Mouse (Mus musculus): Measurements from ENCODE around the gene Col27a1.

Gene Col27a1

DNA sequence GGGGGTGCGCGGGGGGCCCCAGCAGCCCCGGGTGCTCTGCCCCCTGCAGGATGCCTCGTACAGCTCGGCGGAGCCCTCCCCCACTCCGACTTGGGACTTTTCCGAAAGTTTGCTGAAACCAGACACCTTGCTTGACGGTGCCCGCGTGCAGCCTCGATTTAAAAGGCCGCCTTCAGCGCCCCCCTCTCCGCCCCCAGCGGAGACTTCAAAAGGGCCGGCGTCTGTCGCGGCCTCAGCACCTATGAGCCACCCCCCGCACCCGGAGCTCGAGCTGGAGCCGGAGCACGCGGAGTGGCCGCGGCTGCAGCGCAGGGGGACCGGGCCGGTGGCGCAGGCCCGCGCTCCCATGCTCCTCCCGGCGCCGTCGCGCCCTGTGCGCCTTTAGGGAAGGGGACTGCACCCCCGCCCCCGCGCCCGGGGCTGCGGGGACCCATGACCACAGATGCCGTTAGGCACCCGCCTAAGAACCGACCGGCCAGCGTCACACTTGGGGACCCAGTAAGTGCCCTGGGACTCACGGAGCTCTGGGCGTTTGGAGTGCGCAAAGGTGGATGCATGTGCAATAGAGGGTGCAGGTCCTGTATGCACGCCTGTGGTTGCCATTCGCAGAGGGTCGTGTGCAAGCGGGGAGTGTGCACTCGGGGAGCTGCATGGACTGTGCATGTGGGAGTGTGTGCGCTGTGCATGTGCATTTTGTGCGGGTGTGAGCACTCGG is at the start of gene Col27a1:
Gene Col27a1, plus strand, starts transcription at position 98 of the 715 bp plus-strand sequence.
- no peak for DNase-seq

DNA sequence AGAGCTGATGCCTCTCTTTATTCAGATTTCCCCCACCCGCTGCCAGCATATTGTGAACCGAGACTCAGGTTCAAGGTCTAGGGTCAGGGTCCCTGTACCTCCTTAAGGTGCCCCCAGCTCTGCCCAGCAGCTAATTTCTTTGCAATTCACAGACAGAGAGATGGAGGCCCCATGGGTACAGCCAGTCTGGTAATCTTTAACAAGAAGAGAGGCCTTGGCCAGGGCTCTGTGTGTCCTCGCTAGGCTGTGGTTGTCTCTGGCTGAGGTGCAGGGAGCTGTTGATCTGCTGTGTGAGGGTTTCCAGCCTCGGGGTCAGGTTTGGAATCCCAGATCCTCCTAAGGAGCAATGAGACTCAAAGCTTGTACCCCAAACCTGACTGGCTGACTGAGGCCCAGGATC is 48.2 kb upstream of the Col27a1 start:
- no peak for DNase-seq

DNA sequence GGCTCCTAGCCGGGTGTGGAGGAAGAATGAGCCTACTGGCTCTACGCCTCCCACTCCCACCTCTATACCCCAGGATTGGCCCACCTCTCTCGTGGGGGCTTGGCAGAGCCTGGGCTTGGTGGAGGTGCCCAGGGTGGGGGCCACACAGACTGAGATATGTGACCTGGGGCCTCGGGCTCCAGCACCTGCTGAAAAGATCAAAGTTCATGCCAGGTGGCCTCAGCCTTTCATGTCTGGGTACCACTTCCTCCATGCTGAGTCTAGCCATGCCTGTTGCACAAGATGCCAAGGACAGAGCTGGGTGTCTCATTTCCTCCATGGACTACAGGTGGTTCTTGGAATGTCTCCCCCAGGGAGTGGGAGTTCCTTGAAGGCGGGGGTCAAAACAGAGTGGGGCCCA is 47.5 kb upstream of the Col27a1 start:
- DNase-seq, result no peak

DNA sequence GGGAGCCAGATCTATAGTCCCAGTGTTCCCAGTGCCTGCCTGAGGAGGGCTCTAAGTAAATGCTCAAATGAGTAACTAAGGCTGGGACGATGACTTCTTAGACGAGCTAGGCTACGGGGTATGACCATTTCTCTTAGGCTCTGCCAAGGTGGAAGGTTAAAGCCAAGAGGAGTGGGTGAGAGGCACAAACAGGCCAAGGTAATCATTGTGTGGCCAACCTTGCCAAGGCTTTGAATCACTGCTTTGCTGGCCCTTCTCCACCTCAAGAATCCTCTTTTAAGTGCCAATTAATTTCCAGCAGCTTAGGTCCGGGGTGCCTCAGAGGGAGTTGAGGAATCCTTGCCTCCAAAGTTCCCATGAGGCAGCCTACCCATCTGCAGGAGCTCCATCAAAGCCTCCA is 43.7 kb upstream of the Col27a1 start:
- DNase-seq, result no peak

DNA sequence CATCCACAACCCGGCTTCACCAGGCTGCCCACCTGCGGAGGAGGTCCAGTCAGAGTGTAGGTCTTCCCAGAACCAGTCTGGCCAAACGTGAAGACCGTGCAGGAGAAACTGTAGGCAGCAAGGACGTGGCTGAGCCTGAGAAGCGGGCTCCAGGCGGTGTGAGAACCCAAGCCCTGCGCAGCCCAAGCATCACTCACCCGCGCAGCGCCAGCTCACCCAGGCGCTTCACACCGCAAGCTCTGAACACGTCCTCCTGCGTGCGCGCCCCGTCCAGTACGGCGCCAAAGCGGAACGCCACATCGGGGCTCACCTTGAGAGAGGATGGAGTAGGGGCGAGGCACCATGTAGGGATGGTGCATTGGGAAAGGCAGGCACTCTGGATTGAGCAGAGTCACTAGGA is 42.7 kb upstream of the Col27a1 start:
- DNase-seq, result no peak

DNA sequence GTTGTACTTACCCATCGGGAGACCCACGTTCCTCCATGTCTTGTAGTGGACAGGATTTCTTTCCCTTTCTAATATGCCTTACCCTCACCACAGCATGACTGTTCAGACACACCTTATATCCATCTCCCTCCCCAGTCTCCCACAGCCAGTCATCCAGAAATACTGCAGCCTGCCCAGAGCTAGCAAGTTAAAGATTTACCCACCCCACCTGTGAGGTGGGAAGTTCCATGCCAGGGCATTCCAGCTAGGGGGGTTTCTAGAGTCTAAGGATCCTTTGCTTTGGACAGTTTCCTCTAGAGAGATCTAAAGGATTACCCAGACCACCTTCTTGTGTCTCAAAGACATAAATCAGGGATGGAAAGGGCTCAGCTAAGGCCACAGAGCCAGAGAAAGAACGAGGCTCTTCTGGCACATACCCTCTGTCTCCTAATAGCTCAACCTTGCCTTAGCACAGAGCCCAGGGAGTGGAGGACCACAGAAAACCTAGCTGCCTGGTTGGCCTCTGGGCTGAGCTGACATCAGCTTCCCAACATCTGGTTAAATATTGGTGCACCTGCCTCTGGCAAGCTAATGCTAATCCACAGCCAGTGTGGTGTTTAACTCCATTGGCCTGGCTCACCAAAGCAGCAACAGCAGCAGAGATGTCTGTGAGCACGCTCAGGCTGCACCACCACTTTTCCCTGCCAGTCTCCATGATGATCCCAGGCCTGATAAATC is 41.7 kb upstream of the Col27a1 start, which contains the start of gene Kif12:
Gene Kif12, minus strand, starts transcription at position 163 of the 717 bp plus-strand sequence.
- no peak for DNase-seq

DNA sequence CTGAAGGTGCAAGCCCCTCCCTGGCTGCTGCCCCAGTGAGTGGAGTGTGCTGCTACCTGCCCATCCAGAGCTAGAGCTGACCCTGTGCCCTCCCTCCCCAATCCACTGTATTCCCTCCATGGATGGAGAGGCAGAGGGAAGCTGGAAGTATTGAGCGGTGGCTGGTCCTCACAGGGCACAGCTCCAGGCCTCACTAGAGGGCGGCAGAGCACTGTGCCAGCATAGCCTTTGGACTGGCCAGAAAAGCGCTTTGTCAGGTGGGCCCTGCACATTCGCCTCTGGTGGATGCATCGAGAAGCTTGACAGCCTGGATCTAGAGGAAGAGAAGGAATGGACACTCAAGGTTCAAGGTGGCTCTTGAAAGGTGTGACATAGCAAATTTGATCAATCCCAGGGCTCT is 32.2 kb upstream of the Col27a1 start:
- peak; percentile 89 for DNase-seq

DNA sequence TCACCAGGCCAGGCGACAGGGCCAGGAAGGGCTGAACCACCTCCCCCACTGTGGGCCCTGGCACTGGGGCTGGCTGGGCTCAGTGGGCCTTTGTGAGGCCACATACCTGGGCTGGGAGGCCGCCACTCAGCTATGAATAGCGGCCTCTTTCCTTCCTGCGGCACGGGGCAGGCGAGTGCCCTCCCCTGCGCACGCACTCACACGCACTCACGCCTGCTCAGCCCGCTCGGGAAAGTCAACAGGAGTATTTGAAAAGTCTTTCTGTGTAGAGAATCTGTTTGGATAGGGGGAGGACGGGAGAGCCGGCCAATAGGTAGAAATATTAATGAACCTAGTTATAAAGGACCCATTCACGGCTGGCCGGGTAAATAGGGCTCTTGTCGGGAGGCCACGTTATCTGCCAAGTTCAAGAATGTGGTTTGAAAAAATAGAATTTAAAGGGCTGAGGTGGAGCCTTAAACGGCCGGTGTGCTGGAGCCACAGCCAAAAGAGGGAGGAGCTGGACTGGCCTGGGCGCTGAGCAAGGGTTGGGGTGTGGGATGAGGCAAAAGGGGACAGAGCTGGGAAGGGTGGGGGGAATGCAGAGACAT is 27.4 kb upstream of the Col27a1 start:
- DNase-seq, result no peak

DNA sequence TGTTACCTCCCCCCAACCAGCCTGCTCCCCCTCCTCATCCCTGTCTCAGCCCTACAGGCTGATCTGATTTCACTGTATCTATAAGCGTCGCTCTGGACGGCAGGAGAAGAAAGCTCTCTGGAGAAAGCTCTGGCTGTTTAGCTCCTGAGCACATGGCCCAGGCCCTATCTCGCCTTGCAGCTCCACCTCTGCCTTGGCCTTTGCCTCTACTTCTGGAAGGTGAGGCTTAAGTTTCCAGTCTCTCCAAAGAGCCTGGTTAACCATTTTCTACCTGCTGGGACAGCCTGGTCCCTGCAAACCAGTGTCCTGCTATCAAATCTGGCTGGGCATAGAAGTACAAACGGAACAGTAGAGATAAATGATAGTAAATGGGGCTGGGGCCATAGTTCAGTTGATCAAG is 22.2 kb upstream of the Col27a1 start:
- no peak for DNase-seq

DNA sequence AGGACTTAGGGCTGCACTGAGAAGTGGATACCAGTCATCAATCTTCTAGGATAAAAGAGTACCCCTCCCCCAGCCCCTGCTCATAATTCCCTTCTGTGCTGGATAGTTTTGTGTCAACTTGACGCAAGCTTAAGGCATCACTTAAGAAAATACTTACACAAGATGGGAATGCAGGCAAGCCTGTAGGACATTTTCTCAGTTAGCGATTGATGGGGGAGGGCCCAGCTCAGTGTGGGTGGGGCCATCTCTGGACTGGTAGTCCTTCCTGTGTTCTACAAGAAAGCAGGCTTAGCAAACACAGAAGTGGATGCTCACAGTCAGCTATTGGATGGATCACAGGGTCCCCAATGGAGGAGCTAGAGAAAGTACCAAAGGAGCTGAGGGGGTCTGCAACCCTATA is 19.4 kb upstream of the Col27a1 start:
- DNase-seq, result no peak

DNA sequence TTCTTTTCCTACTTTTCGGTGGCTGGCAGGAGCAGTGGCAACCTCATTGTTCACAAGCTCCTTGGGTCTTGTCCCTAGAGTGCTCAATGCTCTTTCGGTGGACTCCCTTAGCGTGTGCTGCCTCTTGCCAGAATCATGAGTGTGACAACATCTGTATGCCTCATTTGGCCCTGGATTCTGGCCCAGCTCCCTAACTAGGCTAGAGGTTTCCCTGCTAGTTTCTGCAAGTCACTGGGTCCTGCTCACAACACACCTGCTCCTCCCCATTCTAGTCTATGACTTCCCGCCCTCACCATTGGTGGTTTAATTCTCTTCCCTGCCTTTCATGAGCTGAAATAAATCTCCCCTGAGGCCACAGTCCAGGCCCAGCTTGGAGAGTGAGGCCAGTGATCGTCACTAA is 14.4 kb upstream of the Col27a1 start:
- DNase-seq, result peak; percentile 94

DNA sequence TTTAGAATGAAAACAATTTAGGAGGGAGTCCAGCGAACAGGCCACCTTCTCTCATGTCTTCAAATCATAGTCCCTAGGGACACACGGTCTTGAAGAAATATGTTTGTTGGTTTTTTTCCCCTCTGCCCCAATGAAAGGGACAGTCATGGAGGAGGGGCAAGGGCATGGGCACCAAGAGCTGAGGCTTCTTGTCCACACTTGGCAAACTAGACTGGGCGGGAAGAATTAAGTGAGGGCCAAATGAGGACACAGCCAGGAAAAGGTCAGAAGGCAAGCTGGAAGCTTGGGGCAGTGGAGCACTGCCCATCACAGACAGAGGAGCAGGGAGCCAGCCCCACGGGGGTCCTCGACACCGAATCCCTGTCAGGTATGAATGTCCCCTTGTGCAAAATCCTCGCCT is 9.9 kb upstream of the Col27a1 start:
- no peak for DNase-seq

DNA sequence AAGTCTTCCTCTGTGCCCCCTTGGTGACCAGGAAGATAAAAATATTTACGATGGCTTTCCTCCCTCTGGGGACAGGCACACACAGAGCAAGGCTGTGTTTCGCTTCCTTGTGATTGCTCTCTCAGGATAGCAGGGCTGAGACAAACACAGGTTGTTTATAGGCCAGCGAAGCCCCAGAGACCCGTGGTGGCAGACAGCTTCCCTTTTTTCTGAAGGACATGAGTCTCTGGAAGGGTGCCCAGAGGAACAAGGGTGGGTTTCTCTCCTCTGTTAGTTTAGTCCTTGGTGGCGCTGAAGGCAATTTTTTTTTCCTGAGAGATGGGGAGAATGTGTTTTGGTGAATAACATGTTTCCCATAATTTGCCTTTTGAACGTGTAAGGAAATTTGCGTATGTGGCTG is 8.2 kb upstream of the Col27a1 start:
- peak; percentile 93 for DNase-seq

DNA sequence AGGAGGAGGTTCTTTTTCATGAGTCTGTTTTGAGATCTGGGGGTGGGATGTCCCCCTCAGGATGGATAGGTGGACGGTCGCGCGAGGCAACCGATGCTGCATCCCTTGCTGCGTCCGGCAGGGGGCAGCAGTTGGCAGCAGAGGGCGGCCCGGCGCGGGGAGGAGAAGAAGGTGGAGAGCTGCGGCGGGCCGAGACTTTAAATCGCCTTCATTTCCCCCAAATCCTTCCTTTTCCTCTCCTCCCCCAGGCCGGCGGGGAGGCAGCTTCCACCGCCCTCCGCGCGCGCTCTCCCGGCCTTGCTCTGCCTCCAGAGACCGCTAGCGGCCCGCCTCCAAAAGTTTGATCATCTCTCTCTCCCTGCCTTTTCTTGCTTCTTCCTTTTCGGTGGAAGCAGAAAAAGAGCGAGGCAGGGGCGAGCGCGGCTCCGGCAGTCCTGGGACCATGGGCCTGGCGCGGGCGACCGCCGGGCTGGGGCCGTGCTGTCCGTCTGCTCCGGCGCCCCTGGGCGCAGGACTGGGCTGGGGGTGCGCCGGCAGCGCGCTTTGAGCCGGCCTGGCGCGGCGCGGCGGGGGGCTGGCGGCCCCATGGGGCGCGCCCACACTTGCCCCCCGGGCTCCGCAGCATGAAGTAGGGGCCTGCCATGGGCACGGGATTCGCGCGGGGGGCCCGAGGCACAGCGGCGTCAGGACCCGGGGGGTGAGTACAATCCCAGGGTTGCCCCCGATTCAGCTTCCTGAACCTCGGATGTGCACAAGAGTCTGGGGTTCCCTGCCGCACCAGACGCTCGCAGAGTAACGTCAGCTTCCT is 1.6 kb downstream of the Col27a1 start:
- peak; percentile 97 for DNase-seq

DNA sequence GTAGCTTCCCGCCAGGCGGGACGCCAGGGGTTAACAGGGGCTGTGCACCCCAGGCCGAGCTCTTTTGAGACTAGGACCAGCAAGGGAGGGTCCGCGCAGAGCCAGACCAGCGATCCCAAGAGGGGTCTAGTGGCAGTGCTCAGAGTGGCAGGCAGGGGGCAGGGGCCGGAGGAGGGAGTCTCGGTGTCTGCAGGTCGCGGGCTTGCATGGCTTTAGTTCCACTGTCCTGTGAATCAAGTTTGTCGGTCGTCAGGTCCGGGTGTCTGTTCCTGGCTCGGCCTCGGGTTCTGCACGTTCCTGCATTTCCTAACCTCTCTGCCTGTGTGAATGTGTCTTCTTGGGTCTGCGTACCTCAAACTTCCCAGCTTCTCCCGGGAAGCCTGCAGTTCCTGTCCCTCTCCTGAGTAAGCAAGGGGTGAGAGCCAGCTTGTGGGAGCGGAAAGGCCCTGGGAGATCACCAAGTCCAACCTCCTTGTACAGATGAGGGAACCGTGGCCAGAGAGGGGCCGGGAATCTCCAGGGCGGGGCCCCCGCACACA is 2.3 kb downstream of the Col27a1 start:
- no peak for DNase-seq

DNA sequence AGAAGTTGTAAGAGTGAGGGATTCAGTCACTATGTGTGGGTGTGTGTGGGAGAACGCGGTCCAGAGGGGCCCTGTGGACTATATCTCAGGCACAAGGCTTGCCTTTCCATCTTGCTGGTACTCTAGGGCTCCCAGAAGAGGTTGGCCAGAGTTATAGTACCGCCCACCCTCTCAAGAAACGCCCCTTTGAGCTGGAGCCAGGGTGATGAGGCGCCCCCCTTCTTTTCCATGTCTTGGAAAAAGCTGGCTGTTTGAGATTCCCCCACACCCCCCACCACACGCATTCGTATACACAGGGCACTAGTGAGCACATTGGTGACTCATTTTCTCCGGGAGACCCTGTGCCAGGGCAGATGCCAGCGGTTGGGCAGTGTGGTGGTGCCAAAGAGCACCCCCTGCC is 2.8 kb downstream of the Col27a1 start:
- peak; percentile 96 for DNase-seq

DNA sequence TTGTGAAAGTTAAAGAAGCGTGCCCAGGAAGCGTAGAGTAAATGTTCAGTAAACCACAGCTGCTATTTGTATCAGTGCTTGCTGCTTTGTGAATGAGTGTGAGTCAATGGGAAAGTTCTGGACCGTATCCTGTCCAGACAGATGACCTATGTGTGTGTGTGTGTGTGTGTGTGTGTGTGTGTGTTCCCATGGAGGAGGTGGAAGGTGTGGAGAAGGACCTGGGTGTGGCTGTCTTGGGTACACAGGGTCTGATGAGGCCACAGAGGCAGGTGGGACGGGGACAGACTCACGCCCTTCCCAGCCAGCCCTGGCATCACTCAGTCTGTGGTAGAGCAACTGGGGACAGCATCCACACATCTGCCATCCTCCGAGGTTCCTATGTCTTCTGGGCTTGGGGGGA is 3.7 kb downstream of the Col27a1 start:
- peak; percentile 93 for DNase-seq

DNA sequence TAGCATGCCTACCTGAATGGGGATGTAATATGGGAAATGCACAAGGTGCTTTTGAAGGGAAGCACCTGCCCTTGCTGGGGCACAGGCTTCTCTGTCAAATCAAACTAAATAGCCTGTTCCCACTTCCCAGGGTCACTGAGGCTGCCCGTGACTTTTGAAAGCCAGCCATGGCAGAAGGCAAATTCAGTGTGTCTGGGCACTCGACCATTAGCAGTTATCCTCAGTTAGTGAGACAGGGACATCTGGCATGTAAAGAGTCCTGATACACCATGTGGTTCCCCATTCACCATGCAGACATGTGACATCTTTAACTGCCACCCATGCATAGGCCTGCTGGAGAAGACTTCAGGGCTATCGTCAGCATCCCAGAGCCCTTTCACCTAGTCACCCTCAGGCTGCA is 5.3 kb downstream of the Col27a1 start:
- no peak for DNase-seq

DNA sequence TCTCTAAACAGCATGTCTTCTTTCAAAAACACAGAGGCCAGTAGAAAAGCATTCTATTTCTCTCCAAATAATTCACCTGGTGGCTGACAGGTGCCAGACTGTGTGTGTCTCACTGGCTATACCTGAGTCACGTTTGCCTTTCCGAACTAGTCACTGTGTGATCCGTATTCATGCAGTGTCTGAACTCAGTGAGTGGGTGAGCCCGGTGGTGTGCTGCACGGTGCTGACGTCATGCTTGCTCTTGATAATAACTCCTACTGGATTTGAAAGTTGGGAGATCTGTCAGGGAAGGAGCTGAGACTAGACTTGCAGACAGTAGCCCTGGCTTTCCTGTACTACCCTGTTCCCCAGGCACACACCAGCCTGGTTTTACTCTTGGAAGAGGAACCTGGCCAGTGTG is 5.8 kb downstream of the Col27a1 start:
- DNase-seq, result peak; percentile 87

DNA sequence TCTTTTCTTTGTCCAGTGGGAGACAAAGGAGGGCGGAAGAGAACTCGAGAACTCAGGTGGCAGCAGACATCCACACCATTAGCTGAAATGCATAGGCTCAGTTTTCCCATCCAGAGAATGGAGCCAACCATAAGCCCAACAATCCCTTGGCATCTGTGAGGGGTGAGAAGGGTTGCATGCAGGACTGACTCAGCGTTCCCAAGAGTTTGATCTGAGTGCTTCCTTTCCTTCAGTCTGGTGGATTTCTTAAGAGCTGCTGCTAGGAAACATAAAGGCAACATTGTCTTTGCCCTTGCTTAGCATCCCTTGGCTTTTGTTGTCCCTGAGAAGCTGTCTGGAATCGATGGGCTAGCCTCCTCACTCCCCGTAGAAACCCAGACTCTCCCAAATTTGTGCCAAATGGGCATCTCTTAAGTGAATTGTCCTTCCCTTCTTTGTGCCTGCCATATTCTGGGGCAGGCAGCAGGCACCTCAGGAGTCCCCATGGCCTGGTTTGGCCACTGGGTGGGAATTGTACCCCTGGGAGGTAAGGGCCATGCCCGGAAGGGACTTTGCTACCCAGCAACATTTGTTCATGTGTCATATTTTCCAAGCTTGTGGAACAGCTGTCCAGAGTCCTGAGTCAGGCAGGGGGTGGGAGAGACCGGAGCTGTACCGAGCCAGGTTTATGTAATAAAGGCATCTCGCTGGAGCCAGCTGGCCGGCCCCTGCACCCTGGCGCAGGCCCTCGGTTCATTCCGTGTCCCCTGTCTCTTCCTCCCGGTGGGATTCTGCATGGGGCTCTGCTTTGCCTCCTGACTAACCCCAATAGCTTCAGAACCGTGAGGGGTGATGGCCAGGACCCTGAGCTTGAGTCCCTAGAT is 7.5 kb downstream of the Col27a1 start:
- peak; percentile 99 for DNase-seq

DNA sequence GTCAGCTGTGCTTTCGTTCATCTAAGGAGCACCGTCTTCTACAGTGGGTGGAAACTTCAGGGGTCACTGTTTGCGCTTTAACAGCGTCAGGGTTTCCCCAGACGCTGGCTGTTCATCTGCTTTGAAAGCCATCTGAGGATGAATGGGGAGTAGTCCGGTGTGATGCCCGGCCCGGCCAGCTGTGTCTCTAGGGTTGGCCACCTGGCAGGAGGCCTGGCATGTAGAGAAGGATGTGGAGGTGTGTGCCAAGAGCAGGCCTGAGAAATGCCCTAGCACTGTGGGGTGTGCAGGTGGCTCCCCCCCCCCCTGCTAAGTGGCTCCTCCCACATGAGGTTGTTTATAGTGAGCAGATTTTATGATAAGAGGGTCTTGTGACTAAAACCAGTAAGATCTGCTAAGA is 8.4 kb downstream of the Col27a1 start:
- no peak for DNase-seq

DNA sequence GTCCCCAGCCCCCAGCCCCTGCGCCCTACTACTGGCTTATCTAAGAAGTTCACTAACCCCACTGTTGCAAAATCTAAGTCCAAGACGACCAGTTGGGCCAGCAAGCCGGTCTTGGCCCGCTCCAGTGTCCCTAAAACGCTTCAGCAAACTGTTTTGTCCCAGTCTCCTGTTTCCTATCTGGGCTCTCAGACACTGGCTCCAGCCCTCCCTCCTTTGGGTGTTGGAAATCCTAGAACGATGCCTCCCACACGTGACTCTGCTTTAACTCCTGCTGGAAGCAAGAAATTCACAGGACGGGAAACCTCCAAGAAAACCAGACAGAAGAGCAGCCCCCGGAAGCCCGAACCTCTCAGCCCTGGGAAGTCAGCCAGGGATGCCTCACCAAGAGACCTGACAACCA is 11.6 kb downstream of the Col27a1 start:
- peak; percentile 95 for DNase-seq
